Mouse (Mus musculus) left cerebral cortex, postnatal 10 days (tissue): ENCODE data around the gene Dip2a. TPM values are rescaled to one million over a fixed set of nuclear protein-coding genes. Genes with fewer than 3 reads are reported as not detected.

Source experiments
- DNase-seq, 2 experiments: peaks; one replicate each; pipeline ENCODE4 v3.0.0; 2021 to 2022; ENCODE audit warnings: low spot score in 2 of 2, mixed read lengths in 1 of 2; ENCODE audit errors: extremely low spot score in 1 of 2
- intact Hi-C: fragments of 180-260 bp; cut with DNase I; formaldehyde crosslinking; loops from one replicate; pipeline ENCODE4 v1.15.1; 2025
- total RNA-seq, 2 experiments: library from RNA; stranded (reverse); gene quantifications; 2 replicates each; pipeline ENCODE4 v1.2.3; 2021

The Dip2a gene
- total RNA-seq, 2 experiments from 2014 or later, result 62.9 to 64.1 TPM

DNA sequence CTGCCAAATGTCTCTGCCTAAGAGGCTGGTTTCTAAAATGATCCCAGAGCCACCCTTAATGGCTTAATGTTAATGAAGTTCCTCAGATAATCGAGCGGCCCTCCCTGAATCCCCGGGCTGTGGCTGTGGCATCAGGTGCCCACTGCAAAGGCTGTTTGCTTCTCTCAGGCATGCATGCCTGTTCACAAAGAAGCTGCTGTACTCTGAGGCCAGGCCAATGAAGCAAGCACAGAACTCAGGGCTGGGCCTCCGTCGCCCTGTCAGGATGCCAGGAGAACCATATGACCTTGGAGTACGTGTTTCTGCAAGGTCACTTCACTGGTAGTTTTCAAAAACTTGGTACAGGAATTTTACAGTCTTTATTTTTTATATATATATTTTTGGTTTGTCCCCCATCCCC is 89.5 kb downstream of the Dip2a start:
- intact Hi-C loops, result no loop called here
- DNase-seq, result no peak

DNA sequence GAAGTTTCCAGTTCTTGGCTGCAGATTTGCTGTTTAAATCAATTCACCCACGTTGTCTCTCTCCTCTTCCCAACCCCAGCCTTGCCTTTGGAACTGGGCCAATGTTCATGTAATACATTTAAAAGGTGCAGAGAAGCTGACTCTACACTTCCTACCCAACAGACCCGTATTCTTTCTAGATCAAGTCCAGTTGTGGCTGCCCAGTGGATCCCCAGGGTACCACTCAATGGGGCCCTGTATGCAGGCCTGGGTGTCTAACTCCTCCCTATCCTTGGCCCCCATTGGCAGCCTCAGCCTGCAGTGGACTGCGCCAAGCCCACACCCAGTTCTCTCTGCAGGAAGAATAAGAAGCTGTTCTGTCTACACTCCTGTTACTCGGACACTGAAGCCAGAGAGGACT is 91.6 kb downstream of the Dip2a start, which contains the start of gene S100b:
Gene S100b, plus strand, starts transcription at position 318 of the 400 bp plus-strand sequence.
- DNase-seq, result peak; percentile 51 to 67
- intact Hi-C loops, result no loop called here

DNA sequence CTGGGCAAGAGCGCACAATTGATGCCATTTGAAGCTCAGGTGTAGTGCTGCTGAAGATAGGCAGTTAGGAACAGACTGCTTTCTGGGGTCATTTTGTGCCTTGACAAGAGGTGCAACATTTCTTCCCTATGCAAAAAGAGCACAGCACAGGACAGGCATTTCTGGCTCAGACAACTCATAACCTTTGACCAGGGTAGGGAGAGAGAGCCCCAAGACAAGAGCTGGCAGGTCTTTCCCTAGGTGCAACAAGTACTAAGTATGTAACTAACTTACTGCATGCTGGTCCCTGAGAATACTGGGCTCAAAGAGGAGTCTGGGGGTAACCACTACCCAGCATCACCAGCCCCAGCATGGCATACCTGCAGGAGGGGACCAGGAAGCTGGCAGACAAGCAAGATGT is 92.0 kb downstream of the Dip2a start:
- intact Hi-C loops, result no loop called here
- no peak for DNase-seq

DNA sequence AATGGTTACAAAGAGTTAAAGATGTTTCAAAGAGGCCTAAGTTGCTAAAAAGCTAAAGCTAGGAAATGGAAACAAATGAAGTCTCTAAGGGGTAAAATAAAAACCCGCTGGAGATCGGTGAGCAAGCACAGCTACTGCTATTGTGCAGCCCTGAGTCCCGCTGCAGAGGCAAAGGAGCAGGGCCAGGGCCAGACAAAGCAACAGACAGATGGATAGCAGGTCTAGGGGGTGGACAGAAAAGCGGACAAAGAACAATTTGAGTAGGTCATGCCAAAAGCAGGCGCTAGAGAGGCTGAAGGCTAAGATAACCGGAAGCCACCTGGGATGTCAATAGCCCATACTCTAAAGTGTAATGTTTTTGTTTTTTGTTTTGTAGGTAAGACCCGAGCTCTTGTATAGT is 94.2 kb downstream of the Dip2a start:
- DNase-seq, result no peak
- intact Hi-C loops, result no loop called here

DNA sequence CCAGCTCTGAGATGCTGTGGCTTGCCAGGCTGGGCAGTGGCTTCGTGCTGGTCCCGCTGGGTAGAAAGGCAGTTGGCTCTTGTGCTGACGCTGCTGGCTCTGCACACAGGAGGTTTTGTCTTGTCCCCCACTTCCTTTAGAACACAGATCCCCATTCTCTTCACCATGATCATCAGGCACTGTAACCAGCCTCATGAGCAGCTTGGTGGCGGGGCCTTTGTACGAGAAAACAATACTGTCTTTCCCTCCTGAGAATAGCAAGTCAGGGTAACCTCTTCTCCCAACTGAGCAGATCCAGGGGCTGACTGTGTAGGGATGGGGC is 96.5 kb downstream of the Dip2a start:
- no peak for DNase-seq
- intact Hi-C loops, result no loop called here

DNA sequence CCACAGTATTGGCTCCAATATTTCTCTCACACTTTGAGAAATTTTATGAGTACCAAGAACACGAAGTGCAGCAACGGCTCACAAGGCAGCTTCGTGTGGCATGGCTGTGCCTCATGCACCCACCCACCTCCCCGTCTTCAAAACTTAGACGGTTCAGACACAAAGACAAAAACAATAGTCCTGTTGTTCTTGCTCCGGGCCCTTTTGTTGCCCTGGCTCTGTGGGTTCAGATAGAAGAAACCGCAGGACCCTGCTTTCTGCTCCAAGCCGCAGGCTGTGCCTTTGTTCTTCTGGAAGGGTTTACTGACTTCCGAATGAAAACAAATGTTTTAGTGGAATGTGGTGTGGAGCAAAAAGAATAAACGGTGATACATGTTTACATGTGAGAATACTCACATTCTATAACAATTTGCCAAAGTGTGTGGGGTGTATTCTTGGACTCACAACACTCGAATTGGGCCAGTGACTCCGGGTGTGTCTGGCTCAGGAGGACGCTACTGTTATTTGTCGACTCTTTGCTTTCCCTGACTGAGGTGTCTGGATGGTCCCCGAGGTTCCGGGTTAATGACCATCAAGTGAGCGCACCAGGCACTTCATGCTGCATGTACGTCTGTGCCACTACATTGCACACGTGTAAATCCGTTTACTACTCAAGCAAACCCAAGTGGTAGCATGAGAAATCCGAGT is 97.0 kb downstream of the Dip2a start:
- intact Hi-C loops, result no loop called here
- DNase-seq, result no peak

DNA sequence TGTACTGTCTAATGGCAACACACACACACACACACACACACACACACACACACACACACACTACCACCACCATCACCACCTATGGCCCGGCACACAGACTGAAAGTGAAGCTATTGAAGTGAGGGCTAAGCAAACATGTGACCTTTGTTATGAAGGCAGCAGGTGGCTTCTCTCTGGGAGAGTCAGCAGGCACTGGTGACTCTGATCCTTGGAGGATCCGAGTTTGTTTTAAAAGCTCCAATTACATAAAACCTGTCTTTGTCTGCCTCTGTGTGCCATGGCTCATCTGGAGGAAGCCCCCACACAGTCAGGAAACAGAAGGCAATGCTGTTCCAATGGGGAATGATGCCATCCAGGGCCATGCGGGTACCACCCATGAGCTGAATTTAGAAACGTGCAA is 98.5 kb downstream of the Dip2a start:
- no peak for DNase-seq

DNA sequence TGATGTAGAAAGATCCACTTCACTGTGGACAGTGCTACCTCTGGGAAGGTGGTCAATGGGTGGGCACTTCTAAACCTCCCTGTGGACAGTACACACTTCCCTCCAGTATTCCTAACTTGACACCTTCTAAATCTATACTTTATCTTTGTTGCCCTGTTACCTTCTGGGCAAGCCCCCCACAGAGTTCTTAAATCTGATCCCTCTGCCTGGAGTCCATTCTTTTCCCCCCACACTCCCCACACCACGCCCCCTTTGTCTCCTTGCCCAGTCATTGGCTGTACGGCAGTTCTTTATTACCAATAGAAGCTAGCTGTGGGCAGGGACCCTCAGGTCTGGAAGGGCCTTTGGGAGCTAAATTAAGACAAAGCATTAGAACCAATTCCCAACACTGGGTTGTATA is 100.0 kb downstream of the Dip2a start:
- intact Hi-C loops, result no loop called here
- DNase-seq, result no peak

More for the DNA sequence above, 98.5 kb downstream of the Dip2a start:
- intact Hi-C loops, result no loop called here

DNA sequence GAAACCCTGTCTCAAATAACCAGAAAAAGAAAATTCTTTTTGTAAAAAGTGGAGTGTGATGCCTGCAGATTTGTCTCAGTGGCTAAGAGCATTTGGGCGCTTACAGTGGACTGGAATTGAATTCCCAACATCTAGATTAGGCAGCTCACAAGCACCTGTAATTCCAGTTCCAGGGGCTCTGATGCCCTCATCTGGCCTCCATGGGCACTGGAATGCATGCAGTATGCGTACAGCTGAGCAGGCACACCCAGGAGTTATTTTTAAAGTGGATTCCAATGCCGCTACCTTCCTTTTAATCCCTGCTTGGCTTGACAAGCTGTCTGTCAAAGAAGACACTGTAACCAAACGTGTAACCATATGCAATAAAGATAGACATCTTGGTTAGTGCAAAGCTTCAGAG is 105.7 kb downstream of the Dip2a start:
- no peak for DNase-seq
- intact Hi-C loops, result no loop called here

DNA sequence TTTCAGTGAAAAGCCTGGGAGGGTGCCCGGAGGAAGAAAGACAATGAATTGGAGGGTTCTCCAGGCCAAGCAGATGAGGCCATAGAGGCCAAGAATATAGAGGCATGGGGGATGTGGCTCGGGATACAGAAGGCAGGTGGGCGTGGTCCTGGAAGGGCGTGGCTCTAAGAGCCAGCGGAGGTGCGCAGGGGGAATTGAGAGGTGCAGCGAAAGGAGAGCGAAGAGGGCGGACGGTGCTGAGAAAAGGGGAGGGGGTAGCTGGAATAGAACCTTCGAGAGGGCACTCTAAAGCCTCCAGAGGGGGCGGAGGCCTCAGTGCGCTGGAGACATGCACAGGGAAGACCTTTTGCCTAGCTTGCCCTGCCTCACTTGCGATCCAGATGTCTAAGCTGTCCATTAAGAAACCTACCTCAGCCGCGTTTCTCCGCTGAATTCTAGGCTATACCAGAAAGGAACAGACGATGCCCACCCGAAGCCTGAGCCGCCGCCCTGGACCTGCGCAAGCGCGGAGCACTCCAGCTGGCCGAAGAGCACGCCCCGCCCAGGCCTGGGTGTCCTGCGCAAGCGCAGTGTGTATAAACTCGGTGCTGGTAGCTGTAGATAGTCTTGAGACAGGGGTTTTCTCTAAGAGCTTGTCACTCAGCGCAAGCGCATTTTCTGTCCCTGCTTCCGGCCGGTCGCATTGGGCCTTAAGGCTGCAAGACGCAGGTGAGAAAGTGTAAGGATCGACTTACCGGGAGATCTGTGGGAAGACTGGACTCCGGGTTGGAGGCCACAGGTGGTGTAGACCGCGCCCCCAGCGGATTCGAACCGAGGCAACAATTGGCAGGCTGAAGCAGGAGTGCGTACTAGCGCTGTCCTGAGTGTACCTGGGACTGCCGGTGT is 107.5 kb downstream of the Dip2a start, which contains the start of gene Prmt2:
Gene Prmt2, minus strand, starts transcription at position 525 of the 885 bp plus-strand sequence.
- DNase-seq, result peak; percentile 86 to 94
- intact Hi-C loops, result no loop called here

DNA sequence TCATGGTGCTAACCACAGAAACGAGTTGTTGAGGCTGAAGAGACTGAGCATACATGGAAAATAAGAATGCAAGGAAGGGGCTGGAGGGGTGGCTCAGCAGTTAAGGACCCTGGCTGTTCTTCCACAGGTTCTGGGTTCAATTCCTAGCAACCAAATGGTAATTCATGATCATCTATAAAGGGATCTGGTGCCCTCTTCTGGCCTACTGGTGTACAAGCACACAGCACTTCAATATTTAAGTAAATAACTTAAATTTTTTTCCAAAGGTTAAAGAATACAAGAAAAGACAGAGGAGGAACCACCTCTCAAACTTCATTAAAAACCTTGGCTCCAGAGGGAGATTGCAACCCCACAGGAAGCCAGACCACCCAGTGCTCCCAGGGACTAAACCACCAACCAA is 115.5 kb downstream of the Dip2a start:
- intact Hi-C loops, result no loop called here

DNA sequence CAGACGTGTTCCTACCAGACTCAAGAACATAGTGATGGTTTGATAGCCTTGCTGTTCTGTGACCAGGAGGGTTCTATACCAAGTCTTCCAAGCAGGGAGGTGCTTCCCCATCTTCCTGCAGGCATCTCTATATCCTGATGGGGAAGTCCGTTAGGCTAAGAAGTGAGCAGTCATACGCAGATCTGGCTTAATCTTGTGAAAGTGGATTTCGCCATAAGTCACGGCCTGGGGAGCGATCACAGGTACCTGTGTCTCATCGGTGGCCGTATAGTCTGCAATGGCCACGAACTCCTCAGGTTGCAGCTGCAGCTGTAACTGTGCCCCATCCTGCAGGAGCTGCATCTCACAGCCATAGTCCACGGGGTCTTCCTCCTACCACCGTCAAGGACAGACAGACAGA is 119.1 kb downstream of the Dip2a start:
- no peak for DNase-seq
- intact Hi-C loops, result no loop called here

More for the DNA sequence above, 115.5 kb downstream of the Dip2a start:
- no peak for DNase-seq

DNA sequence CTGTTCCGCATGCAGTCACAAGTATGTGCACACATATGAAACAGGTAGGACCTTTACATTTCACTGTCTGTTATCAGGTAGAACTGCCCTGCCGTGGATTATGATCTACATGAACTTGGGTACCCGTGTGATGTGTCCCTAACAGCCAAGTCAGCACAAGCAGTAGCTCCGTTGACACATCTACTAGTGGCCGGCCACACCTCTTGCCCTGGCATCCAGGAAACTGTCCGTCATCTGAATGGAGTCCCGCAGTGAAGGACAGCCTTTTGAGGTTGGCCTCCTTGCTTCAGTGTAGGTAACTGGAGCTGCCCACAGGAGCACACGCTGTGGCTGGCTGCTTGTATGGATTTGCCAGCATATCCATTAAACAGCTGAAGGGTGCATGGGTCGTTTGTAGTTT is 126.9 kb downstream of the Dip2a start:
- intact Hi-C loops, result no loop called here
- DNase-seq, result no peak

DNA sequence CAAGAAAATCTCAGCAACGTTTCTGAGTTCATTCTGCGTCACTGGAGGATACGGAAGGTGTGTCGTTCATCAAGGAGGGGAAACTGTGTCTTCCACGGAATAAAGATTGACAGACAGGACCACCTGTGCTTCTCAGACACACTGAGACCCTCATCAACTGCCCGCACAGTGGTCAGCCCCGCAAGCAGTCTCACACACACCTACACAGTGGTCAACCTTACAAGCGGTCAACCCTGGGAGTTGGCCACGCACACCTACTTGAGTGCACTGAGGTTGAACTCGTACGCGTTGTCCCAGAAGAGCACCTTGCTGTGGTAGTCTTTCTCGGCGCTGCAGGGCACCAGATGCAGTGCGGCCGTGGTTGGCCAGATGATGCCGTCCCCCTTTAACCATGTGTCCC is 128.0 kb downstream of the Dip2a start:
- DNase-seq, result no peak
- intact Hi-C loops, result no loop called here

DNA sequence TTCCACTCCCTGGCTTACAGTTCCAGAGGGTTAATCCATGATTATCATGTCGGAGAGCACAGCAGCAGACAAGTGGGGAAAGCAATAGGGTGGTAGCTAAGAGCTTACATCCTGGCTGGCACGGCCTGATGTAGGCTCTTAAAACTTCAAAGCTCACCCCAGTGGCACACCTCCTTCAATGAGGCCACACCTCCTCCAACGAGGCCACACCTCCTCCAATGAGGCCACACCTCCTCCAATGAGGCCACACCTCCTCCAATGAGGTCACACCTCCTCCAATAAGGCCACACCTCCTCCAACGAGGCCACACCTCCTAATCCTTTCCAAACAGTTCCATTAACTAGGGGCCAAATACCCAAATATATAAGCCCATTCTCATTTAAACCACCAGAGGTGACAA is 130.9 kb downstream of the Dip2a start:
- DNase-seq, result no peak
- intact Hi-C loops, result no loop called here

DNA sequence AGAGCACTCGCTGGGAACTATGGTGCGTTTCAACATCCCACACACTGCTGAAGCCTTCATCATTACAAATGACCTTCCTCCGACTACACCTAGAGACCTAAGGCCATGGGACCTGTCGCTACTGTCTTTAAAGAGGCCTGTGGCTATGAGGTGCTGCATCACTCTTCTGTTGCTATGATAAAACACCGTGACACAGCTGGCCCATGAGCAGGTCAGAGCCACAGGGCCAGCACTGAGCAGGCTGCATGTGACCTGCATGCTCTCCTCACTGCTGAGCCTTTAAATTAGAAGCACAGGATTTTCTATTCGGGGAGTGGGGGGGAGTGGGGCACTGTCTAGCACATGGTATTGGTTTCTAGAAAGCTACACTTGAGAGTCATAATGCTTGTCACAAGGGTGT is 133.0 kb downstream of the Dip2a start:
- no peak for DNase-seq
- intact Hi-C loops, result no loop called here

DNA sequence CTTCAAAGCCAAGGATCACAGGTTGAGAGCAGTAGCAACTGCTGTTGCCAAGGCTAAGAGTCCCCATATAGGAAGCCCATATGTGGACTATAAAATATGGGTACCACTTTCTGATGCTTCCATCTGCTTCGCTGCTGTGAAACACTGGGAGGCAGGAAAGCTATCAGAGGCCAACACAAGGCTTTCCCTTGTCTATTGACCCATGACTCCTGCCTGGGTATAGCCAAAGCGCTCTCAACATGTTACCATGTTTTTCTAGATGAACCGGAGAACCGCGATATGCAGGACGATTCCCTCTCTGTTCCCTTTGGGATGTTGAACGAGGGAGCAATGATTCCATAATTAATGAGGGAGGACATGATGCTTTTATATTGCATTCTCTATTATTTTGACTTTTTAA is 134.3 kb downstream of the Dip2a start:
- intact Hi-C loops, result no loop called here
- DNase-seq, result no peak
